Mouse (Mus musculus): ENCODE data around the gene Rubcn. TPM values are rescaled to one million over a fixed set of nuclear protein-coding genes. Genes with fewer than 3 reads are reported as not detected.

Rubcn gene
- polyA plus RNA-seq, 1 experiment: 28.5 TPM

- Histone ChIP-seq H3K27me3 (ENCODE audit: control insufficient read depth, insufficient read depth, low read length) (no peaks in the 10 kb centered on the region), H3K36me3 (ENCODE audit: control insufficient read depth, insufficient read depth, low read length) (no peaks in the 10 kb centered on the region), H3K4me3 (ENCODE audit: low read depth, low read length) (no peak overlapping the region), H3K27ac (ENCODE audit: insufficient read depth, low read depth, low read length) (no peak overlapping the region), H3K4me1 (ENCODE audit: control insufficient read depth, insufficient read depth, insufficient read length, low read length) (peaks cover 5% of the 10 kb centered on the region; the same call in 1 of the 2 replicates)
- TF ChIP-seq POLR2A (IDR thresholded peaks at IDR 0.05; ENCODE audit: low read depth, low read length) (no peak), CTCF (IDR thresholded peaks at IDR 0.05; ENCODE audit: extremely low read depth, insufficient read length, insufficient replicate concordance, low read depth, low read length) (no peak)
- 87% methylated on average over 1 of the region's 1 CpGs for WGBS
Measured at GRCm38 (mm10) chr16:32795177-32795576, 82.4 kb downstream of the Rubcn start.

DNA sequence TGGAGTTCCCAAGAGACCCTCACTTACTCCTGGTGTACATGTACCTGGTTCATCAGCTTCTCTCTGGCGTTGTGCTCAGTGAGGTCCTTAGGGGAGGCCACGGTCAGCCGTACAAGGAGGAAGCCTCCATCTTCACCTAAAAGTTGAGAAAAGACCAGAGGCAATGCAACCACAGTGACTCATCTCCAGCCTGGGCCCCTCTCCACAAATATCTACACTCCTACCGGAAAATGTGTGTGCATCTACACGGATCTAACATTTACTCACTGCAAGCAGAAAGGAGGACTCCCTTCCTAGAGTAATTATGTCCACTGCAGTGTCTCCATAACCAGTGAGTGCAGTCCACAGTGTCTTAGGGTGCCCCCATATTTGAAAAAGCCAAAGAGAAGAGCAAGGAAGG, 87.5 kb downstream of the Rubcn start:
- Histone ChIP-seq H3K4me1 (ENCODE audit: control insufficient read depth, insufficient read depth, insufficient read length, low read length) (no peaks in the 10 kb centered on the region), H3K27ac (ENCODE audit: insufficient read depth, low read depth, low read length) (no peak overlapping the region), H3K27me3 (ENCODE audit: control insufficient read depth, insufficient read depth, low read length) (no peaks in the 10 kb centered on the region), H3K4me3 (ENCODE audit: low read depth, low read length) (no peak overlapping the region), H3K36me3 (ENCODE audit: control insufficient read depth, insufficient read depth, low read length) (no peaks in the 10 kb centered on the region)
- TF ChIP-seq POLR2A (IDR thresholded peaks at IDR 0.05; ENCODE audit: low read depth, low read length) (no peak), CTCF (IDR thresholded peaks at IDR 0.05; ENCODE audit: extremely low read depth, insufficient read length, insufficient replicate concordance, low read depth, low read length) (no peak)
- WGBS: 88% methylated on average over 5 of the region's 5 CpGs

- H3K4me3 ChIP-seq (ENCODE audit: low read depth, low read length): no peak overlapping the region
- no peaks in the 10 kb centered on the region for H3K4me1 ChIP-seq (ENCODE audit: control insufficient read depth, insufficient read depth, insufficient read length, low read length)
- no peak for TF ChIP-seq CTCF (IDR thresholded peaks at IDR 0.05; ENCODE audit: extremely low read depth, insufficient read length, insufficient replicate concordance, low read depth, low read length)
- no peak for TF ChIP-seq POLR2A (IDR thresholded peaks at IDR 0.05; ENCODE audit: low read depth, low read length)
- 88% methylated on average over 13 of the region's 13 CpGs for WGBS
- no peak overlapping the region for H3K27ac ChIP-seq (ENCODE audit: insufficient read depth, low read depth, low read length)
- H3K27me3 ChIP-seq (ENCODE audit: control insufficient read depth, insufficient read depth, low read length): no peaks in the 10 kb centered on the region
- H3K36me3 ChIP-seq (ENCODE audit: control insufficient read depth, insufficient read depth, low read length): peaks cover 8% of the 10 kb centered on the region
Measured at GRCm38 (mm10) chr16:32784840-32785239, 92.7 kb downstream of the Rubcn start.

- no peaks in the 10 kb centered on the region for H3K4me1 ChIP-seq (ENCODE audit: control insufficient read depth, insufficient read depth, insufficient read length, low read length)
- TF ChIP-seq CTCF (IDR thresholded peaks at IDR 0.05; ENCODE audit: extremely low read depth, insufficient read length, insufficient replicate concordance, low read depth, low read length): no peak
- TF ChIP-seq POLR2A (IDR thresholded peaks at IDR 0.05; ENCODE audit: low read depth, low read length): no peak
- H3K4me3 ChIP-seq (ENCODE audit: low read depth, low read length): no peak overlapping the region
- peaks cover 8% of the 10 kb centered on the region for H3K36me3 ChIP-seq (ENCODE audit: control insufficient read depth, insufficient read depth, low read length)
- H3K27ac ChIP-seq (ENCODE audit: insufficient read depth, low read depth, low read length): peak overlapping the region; percentile 70; the same call in 1 of the 2 replicates
- H3K27me3 ChIP-seq (ENCODE audit: control insufficient read depth, insufficient read depth, low read length): no peaks in the 10 kb centered on the region
- 62% methylated on average over 5 of the region's 5 CpGs for WGBS
Measured at GRCm38 (mm10) chr16:32783324-32784062, 94.1 kb downstream of the Rubcn start.

- peaks cover 8% of the 10 kb centered on the region for H3K36me3 ChIP-seq (ENCODE audit: control insufficient read depth, insufficient read depth, low read length)
- no peaks in the 10 kb centered on the region for H3K27me3 ChIP-seq (ENCODE audit: control insufficient read depth, insufficient read depth, low read length)
- H3K27ac ChIP-seq (ENCODE audit: insufficient read depth, low read depth, low read length): no peak overlapping the region
- no peaks in the 10 kb centered on the region for H3K4me1 ChIP-seq (ENCODE audit: control insufficient read depth, insufficient read depth, insufficient read length, low read length)
- WGBS: 73% methylated on average over 8 of the region's 8 CpGs
- H3K4me3 ChIP-seq (ENCODE audit: low read depth, low read length): no peak overlapping the region
- TF ChIP-seq POLR2A (IDR thresholded peaks at IDR 0.05; ENCODE audit: low read depth, low read length) (no peak), CTCF (IDR thresholded peaks at IDR 0.05; ENCODE audit: extremely low read depth, insufficient read length, insufficient replicate concordance, low read depth, low read length) (no peak)
Measured at GRCm38 (mm10) chr16:32778956-32779355, 98.6 kb downstream of the Rubcn start.

DNA sequence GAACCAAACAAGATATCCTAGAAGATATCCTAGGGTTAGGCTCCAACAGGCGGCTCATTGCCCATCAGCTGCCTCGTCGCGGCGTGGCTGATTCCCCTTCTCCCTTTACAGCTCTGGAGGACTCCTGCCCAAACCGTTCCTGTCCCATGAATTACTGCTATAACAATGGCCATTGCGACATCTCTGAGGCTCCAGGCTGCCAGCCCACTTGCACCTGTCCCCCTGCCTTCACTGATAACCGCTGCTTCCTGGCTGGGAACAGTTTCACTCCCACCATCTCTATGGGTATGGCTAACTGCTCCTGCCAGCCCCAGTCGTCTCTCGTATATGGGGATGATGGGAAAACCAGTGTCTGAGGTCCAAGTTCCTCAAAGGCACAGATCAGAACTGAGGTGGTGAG, 100.9 kb downstream of the Rubcn start:
- Histone ChIP-seq H3K4me1 (ENCODE audit: control insufficient read depth, insufficient read depth, insufficient read length, low read length) (no peaks in the 10 kb centered on the region), H3K27me3 (ENCODE audit: control insufficient read depth, insufficient read depth, low read length) (no peaks in the 10 kb centered on the region), H3K4me3 (ENCODE audit: low read depth, low read length) (no peak overlapping the region), H3K36me3 (ENCODE audit: control insufficient read depth, insufficient read depth, low read length) (peaks cover 9% of the 10 kb centered on the region), H3K27ac (ENCODE audit: insufficient read depth, low read depth, low read length) (no peak overlapping the region)
- 45% methylated on average over 10 of the region's 10 CpGs for WGBS
- no peak for TF ChIP-seq CTCF (IDR thresholded peaks at IDR 0.05; ENCODE audit: extremely low read depth, insufficient read length, insufficient replicate concordance, low read depth, low read length)
- TF ChIP-seq POLR2A (IDR thresholded peaks at IDR 0.05; ENCODE audit: low read depth, low read length): no peak

Other genes starting within 250 kb of the Rubcn start
- gene Tnk2, start 233.9 kb downstream of the Rubcn start, polyA plus RNA-seq (2012; rRNA removed): 57.5 and 97.6 TPM in 2 replicates
- gene Muc4, start 141.9 kb downstream of the Rubcn start, polyA plus RNA-seq (2012; rRNA removed): 18.8 and 39.8 TPM in 2 replicates
- gene Muc20, start 80.3 kb downstream of the Rubcn start, polyA plus RNA-seq (2012; rRNA removed): 0.11 and 0.39 TPM in 2 replicates
- 1.5 and 2.1 TPM in 2 replicates for gene Smbd1, start 67.3 kb downstream of the Rubcn start, polyA plus RNA-seq (2012; rRNA removed)
- 0.66 and 0.93 TPM in 2 replicates for gene Fyttd1, start 266 bp downstream of the Rubcn start, polyA plus RNA-seq (2012; rRNA removed)
- 5.9 and 12.7 TPM in 2 replicates for gene Lrch3, start 36.3 kb upstream of the Rubcn start, polyA plus RNA-seq (2012; rRNA removed)
- gene Iqcg, start 178.5 kb upstream of the Rubcn start, polyA plus RNA-seq (2012; rRNA removed): 0.14 and 0.18 TPM in 2 replicates
- 51.6 and 67.4 TPM in 2 replicates for gene Rpl35a, start 178.7 kb upstream of the Rubcn start, polyA plus RNA-seq (2012; rRNA removed)
- 1.1 and 1.7 TPM in 2 replicates for gene Lmln, start 184.8 kb upstream of the Rubcn start, polyA plus RNA-seq (2012; rRNA removed)